Mouse (Mus musculus) thymus, adult 2 months (tissue): ENCODE measurements at regions not wholly inside any gene's neighbourhood (a gene's known extent, or its start where the extent isn't known, plus 50 kb on each side); places are given as distances from the start of the nearest gene placed in this dataset.

ENCODE experiments used
- CTCF ChIP-seq: fragments of 200-500 bp; IDR thresholded peaks from 2 replicates; pipeline ENCODE4 v1.5.1; 2012; ENCODE audit warnings: mild to moderate bottlenecking, control low read depth, low read length, moderate library complexity, borderline replicate concordance; ENCODE audit not compliant: control insufficient read depth, poor library complexity, insufficient read depth; ENCODE audit errors: extremely low read depth
- POLR2A ChIP-seq: fragments of 200-500 bp; IDR thresholded peaks from 2 replicates; pipeline ENCODE4 v1.6.1; 2012; ENCODE audit warnings: mild to moderate bottlenecking, low read length, control low read depth, moderate library complexity; ENCODE audit not compliant: control insufficient read depth, poor library complexity, insufficient read depth; ENCODE audit errors: extremely low read depth

DNA sequence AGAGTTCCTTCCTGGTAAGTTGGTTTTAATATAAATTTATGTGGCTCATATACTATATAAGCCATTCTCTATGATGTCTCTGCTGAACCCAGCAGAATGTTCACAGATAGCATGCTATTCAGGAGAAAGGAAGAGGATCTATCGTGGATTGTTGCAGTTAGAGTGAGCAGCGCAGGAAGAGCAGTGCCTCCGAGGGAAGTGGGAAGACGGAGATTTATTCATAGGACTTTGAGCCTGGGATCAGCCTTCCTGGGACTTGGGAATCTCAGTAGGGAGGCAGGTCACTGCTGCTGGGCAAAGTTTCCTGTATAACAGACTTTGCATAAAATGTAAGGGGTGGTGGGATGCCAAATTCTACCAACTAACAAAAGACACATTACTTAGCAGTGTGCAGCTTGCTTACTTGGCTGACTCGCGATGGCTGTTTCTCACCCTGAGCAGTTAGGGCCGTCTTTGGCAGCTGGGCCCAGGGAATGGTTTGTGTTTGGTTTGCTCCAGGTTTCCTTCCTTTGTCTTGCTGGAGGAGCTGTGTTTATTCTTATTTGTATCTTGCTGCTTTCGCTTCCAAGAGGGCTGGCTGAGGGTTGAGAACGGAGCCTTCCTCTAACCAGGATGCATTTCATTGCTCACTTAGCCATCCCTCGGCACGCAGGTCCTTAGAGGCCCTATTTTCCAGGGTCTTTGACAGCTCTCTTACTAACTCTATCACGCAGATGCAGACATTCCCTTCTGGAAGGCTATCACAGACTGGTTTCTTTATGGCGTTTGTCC, 226.9 kb downstream of the Gm11077 start:
- TF ChIP-seq POLR2A (no peak), CTCF (no peak)
